Mouse (Mus musculus): ENCODE data around the gene Kbtbd7. TPM values are rescaled to one million over a fixed set of nuclear protein-coding genes. Genes with fewer than 3 reads are reported as not detected.

The Kbtbd7 gene
- 10.3 and 12.0 TPM in 2 replicates for polyA plus RNA-seq (2021; fragmentation: Nextera tagmentation)
- long read RNA-seq, experiment 1, full-length matches to known transcripts, result 114 of 114 reads
- long read RNA-seq, experiment 1, partial matches to known transcripts, result 0 of 114 reads
- long read RNA-seq, experiment 1, other reads (novel, unspliced or antisense), result 0 of 114 reads
- long read RNA-seq, experiment 2, full-length matches to known transcripts, result 19 of 19 reads
- long read RNA-seq, experiment 2, partial matches to known transcripts, result 0 of 19 reads
- long read RNA-seq, experiment 2, other reads (novel, unspliced or antisense), result 0 of 19 reads

GRCm38 (mm10) chr14:79425979-79426729, at the start of gene Kbtbd7:
Kbtbd7 (plus strand) TSS chr14:79426511.

GRCm38 (mm10) chr14:79390265-79390926, 35.9 kb upstream of the Kbtbd7 start, which contains the start of gene Naa16:
Naa16 (minus strand) TSS chr14:79390778.

DNA sequence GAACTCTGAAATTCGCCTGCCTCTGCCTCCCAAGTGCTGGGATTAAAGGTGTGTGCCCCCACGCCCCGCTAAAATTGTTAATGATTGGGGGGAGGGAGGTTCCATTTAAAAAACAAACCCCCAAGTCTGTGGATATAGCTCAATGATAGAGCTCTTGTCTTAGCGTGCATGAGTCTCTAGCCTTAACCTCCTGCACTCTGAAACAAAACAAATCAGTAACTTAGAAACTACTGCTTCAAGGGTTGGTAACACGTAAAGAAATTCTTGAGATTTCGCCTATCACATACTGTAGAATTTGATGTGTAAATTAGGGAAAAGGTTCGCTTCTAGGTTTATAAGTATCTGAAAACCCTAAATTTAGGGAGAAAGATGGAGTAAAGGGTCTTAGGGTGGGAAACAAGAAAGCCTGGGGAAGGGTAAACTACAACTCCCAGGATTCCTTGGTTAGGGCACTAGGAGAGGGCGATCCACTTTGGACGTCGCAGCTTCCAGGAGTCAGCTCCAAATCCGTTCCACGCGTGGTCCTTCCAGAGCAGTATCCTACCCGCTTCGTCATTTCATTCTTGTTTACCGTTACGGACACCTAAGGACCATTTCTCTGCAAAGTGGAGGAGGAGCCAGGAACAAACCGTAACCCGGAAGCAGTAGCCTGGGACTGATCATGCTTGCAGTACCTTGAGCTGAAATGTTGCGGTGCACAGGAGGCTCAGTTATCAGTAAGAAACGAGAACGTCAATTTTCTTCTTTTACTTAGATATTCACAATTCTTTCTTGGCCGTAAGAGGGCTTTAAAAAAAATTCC, 28.8 kb upstream of the Kbtbd7 start, which contains the start of gene Mtrf1:
TSS of gene Mtrf1 (plus strand) at position 452 of the 802 bp plus-strand sequence.

DNA sequence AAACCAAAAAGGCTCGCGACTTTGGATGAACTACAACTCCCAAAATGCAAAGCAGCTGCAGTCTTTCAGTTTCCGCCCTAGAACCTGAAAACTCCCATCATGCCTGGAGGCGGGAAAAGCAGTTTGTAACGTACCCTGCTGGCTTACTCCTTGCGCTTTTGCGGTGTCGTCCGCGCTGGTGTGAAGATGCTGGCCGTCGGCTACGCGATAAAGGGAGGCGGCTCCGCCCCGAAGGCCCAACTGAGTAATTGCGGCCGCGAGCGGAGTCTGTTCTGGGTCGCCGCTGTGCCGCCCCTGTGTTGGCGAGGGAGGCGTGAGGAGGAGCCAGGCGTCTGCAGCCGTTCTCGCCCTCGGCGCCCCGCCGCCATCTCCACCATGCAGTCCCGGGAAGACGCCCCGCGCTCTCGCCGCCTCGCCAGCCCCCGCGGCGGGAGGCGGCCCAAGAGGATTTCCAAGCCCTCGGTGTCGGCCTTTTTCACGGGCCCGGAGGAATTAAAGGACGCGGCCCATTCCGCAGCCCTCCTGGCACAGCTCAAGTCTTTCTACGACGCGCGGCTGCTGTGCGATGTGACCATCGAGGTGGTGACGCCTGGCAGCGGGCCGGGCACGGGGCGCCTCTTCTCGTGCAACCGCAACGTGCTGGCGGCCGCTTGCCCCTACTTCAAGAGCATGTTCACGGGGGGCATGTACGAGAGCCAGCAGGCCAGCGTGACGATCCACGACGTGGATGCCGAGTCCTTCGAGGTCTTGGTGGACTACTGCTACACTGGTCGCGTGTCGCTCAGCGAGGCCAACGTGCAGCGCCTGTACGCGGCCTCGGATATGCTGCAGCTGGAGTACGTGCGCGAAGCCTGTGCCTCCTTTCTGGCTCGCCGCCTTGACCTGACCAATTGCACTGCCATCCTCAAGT, 25.6 kb downstream of the Kbtbd7 start, which contains the start of gene Kbtbd6:
TSS of gene Kbtbd6 (plus strand) at position 155 of the 910 bp plus-strand sequence.

Other genes starting within 250 kb of the Kbtbd7 start
- not detected in 2 replicates for gene Zfp957, start 179.1 kb upstream of the Kbtbd7 start, polyA plus RNA-seq (2021; fragmentation: Nextera tagmentation)
- gene Rgcc, start 124.9 kb upstream of the Kbtbd7 start, polyA plus RNA-seq (2021; fragmentation: Nextera tagmentation), result 116 and 143 TPM in 2 replicates
- gene Naa16, start 35.7 kb upstream of the Kbtbd7 start, polyA plus RNA-seq (2021; fragmentation: Nextera tagmentation), result 6.0 and 6.5 TPM in 2 replicates
- 9.1 and 11.3 TPM in 2 replicates for gene Mtrf1, start 28.7 kb upstream of the Kbtbd7 start, polyA plus RNA-seq (2021; fragmentation: Nextera tagmentation)
- gene Kbtbd6, start 25.3 kb downstream of the Kbtbd7 start, polyA plus RNA-seq (2021; fragmentation: Nextera tagmentation), result 0.92 and 0.95 TPM in 2 replicates
- 1.4 and 2.2 TPM in 2 replicates for gene Elf1, start 54.7 kb downstream of the Kbtbd7 start, polyA plus RNA-seq (2021; fragmentation: Nextera tagmentation)
- gene Wbp4, start 55.0 kb downstream of the Kbtbd7 start, polyA plus RNA-seq (2021; fragmentation: Nextera tagmentation), result 23.4 and 38.9 TPM in 2 replicates
- 107 and 162 TPM in 2 replicates for gene Sugt1, start 161.2 kb downstream of the Kbtbd7 start, polyA plus RNA-seq (2021; fragmentation: Nextera tagmentation)
- gene Cnmd, start 235.7 kb downstream of the Kbtbd7 start, polyA plus RNA-seq (2021; fragmentation: Nextera tagmentation), result 1.3 and 1.6 TPM in 2 replicates